Mouse (Mus musculus): ENCODE measurements at regions not wholly inside any gene's neighbourhood (a gene's known extent, or its start where the extent isn't known, plus 50 kb on each side); places are given as distances from the start of the nearest gene placed in this dataset.

- no peak for TF ChIP-seq CTCF (IDR thresholded peaks at IDR 0.05; ENCODE audit: low read depth)
- no peak for TF ChIP-seq EP300 (optimal IDR thresholded peaks at IDR 0.05)
These were observed 144.1 kb upstream of the Rtl1 start for GRCm38 (mm10) chr12:109744186-109744585.

Measured in stomach, postnatal 0 days (tissue).